In the genomic region with DNA sequence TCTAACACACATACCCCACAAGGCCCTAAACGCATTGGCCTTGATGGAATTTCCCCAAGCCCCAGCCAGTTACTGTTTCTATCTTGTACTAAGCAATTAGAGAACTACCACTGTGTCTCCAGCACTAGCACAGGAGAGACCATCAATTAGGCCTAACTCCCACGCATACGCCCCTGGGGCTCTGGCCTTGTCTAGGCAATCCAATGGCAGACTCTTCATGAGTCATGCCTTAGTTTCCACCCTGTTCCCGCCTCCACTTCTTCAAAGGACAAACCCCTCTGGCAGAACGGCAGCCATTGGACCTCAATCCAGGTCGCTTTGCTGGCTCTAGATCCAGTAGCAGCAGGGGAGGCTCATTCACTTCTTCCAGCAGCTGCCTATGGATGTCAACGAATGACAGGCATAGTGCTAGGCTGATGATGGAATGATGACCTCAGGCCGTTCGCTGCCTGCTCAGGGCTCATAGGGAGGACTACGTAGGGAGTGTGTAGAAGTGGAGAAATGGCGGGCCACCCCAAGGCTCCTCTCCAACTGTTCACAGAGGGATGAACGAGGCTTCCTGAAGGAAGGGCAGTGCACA, we compare ENCODE assay signal across 23 mouse cellular contexts.
"Had no signal": no experiment of that assay in that cellular context is flagged by ENCODE, and none has a peak within 500 bp of the region (broad histone marks: within the 10 kb centered on the region; RNA-seq: fewer than 3 reads in every experiment).

No protein-coding gene starts in this region.

- H3K4me1 ChIP-seq: limb, embryonic 12.5 days; limb, embryonic 15.5 days; lung, embryonic 15.5 days; neural tube, embryonic 12.5 days; neural tube, embryonic 15.5 days; stomach, embryonic 15.5 days had no signal

- H3K9me3 ChIP-seq: limb, embryonic 12.5 days; limb, embryonic 15.5 days; lung, embryonic 15.5 days; neural tube, embryonic 12.5 days; neural tube, embryonic 15.5 days; stomach, embryonic 15.5 days had no signal

- H3K4me2 ChIP-seq: limb, embryonic 12.5 days; limb, embryonic 15.5 days; liver, embryonic 11.5 days; lung, embryonic 15.5 days; midbrain, embryonic 11.5 days; neural tube, embryonic 12.5 days; neural tube, embryonic 15.5 days; stomach, embryonic 15.5 days had no signal

- H3K27ac ChIP-seq: left cerebral cortex, adult 2 months; limb, embryonic 12.5 days; limb, embryonic 15.5 days; liver, embryonic 14.5 days; lung, embryonic 15.5 days; neural tube, embryonic 12.5 days; neural tube, embryonic 15.5 days; stomach, embryonic 15.5 days had no signal

- H3K36me3 ChIP-seq: limb, embryonic 12.5 days; limb, embryonic 15.5 days; lung, embryonic 15.5 days; neural tube, embryonic 12.5 days; neural tube, embryonic 15.5 days; stomach, embryonic 15.5 days had no signal

- DNase-seq: kidney, adult 2 months; kidney, postnatal 10 days; kidney, postnatal 36 days; layer of hippocampus, postnatal 36 days; lung, adult 18-20 months; lung, postnatal 14 days; midbrain, embryonic 14.5 days; retina, postnatal 1 day; right cerebral cortex, postnatal 25 days; spleen, adult 18-20 months; thymus, adult 18-20 months; thymus, postnatal 14 days; thymus, postnatal 4 days had no signal

- H3K9ac ChIP-seq: limb, embryonic 12.5 days; limb, embryonic 15.5 days; liver, embryonic 14.5 days; lung, embryonic 15.5 days; neural tube, embryonic 12.5 days; neural tube, embryonic 15.5 days; stomach, embryonic 15.5 days had no signal

- H3K4me3 ChIP-seq: left cerebral cortex, adult 2 months; limb, embryonic 12.5 days; limb, embryonic 15.5 days; lung, embryonic 15.5 days; neural tube, embryonic 12.5 days; neural tube, embryonic 15.5 days; stomach, embryonic 15.5 days had no signal

- H3K27me3 ChIP-seq: limb, embryonic 12.5 days; limb, embryonic 15.5 days; lung, embryonic 15.5 days; neural tube, embryonic 12.5 days; neural tube, embryonic 15.5 days; stomach, embryonic 15.5 days had no signal
